Mouse (Mus musculus) olfactory bulb, adult 2 months (tissue): ENCODE measurements around the gene Pmpcb.

Experiments used
- CTCF ChIP-seq: fragments of 200-500 bp; IDR thresholded peaks from 2 replicates; pipeline ENCODE4 v1.5.1; 2012; ENCODE audit warnings: low read depth, mild to moderate bottlenecking, low read length, moderate library complexity; ENCODE audit not compliant: insufficient read depth
- POLR2A ChIP-seq: fragments of 200-500 bp; IDR thresholded peaks from 2 replicates; pipeline ENCODE4 v1.6.1; 2012; ENCODE audit warnings: mild to moderate bottlenecking, low read depth, low read length, moderate library complexity; ENCODE audit not compliant: insufficient read depth

GRCm38 (mm10) chr5:21785776-21786175 lies 48.8 kb downstream of the Pmpcb start:
- TF ChIP-seq CTCF (no peak), POLR2A (no peak)
